Mouse (Mus musculus): Measurements from ENCODE around the gene Ccnjl. TPM values are rescaled to one million over a fixed set of nuclear protein-coding genes. Genes with fewer than 3 reads are reported as not detected.

Gene Ccnjl
- polyA plus RNA-seq, 1 experiment from 2014 or later: 14.6 TPM

GRCm38 (mm10) chr11:43493815-43494409 is 34.7 kb upstream of the Ccnjl start:
- WGBS: 27% methylated on average over 6 of the region's 6 CpGs
- peak; percentile 57 for ATAC-seq
- H3K36me3 ChIP-seq (ENCODE audit: control insufficient read depth, insufficient read depth, low read length): no peaks in the 10 kb centered on the region
- no peaks in the 10 kb centered on the region for H3K27me3 ChIP-seq (replicated peaks; ENCODE audit: control insufficient read depth, insufficient read depth, low read length)
- H3K4me2 ChIP-seq (ENCODE audit: low read depth, low read length): no peak overlapping the region
- no peak overlapping the region for H3K9ac ChIP-seq (ENCODE audit: low read depth, low read length)
- no peak overlapping the region for H3K27ac ChIP-seq (ENCODE audit: low read length)
- no peaks in the 10 kb centered on the region for H3K4me1 ChIP-seq (ENCODE audit: control insufficient read depth, insufficient read depth, low read length)
- no peak overlapping the region for H3K4me3 ChIP-seq (ENCODE audit: low read length)
- peaks cover 6% of the 10 kb centered on the region for H3K9me3 ChIP-seq (ENCODE audit: control insufficient read depth, low read length)

DNA sequence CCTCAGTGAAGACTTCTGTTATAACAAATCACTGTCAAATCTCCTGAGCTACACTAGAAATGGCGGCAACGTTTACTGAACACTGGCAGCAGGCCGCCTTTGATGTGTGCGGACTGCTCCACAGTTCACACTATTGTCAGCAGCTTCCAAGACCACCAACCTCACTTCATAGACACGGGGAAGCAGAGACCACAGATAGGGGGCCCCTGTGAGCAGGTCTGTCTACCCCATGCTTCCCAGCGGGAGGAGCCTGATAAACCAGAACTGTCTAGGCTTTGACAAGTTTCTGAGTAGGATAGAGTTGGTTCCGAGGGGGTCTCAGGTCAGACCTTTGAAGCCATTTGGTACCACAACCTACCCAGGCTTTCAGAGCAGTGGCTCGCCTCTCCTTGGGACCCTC is 33.5 kb upstream of the Ccnjl start:
- WGBS: 58% methylated on average over 8 of the region's 8 CpGs
- Histone ChIP-seq H3K9me3 (ENCODE audit: control insufficient read depth, low read length) (peaks cover 6% of the 10 kb centered on the region), H3K4me2 (ENCODE audit: low read depth, low read length) (no peak overlapping the region), H3K27me3 (replicated peaks; ENCODE audit: control insufficient read depth, insufficient read depth, low read length) (no peaks in the 10 kb centered on the region), H3K4me3 (ENCODE audit: low read length) (no peak overlapping the region), H3K27ac (ENCODE audit: low read length) (no peak overlapping the region), H3K9ac (ENCODE audit: low read depth, low read length) (no peak overlapping the region), H3K36me3 (ENCODE audit: control insufficient read depth, insufficient read depth, low read length) (no peaks in the 10 kb centered on the region), H3K4me1 (ENCODE audit: control insufficient read depth, insufficient read depth, low read length) (no peaks in the 10 kb centered on the region)
- ATAC-seq: no peak

DNA sequence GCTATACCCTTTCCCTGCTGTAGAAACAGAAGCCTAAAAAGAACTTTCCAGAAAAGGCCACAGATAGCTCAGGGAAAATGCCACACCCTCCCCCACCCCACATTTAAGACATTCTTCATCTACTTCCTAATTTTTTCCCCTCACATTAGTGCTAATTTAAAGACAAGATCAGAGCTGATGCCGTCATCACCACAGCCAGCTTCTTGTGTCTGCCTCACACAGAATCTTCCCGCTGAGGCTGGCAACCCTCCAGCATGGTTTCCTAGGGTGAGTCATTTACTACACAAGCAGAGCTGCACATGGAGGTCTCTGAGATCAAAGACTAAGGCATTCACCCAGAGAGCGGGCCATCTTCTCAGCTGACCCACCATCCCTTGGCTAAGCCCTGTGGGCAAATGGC is 33.1 kb upstream of the Ccnjl start:
- no peak overlapping the region for H3K4me2 ChIP-seq (ENCODE audit: low read depth, low read length)
- no peaks in the 10 kb centered on the region for H3K4me1 ChIP-seq (ENCODE audit: control insufficient read depth, insufficient read depth, low read length)
- H3K27ac ChIP-seq (ENCODE audit: low read length): no peak overlapping the region
- no peak overlapping the region for H3K4me3 ChIP-seq (ENCODE audit: low read length)
- 42% methylated on average over 3 of the region's 3 CpGs for WGBS
- H3K36me3 ChIP-seq (ENCODE audit: control insufficient read depth, insufficient read depth, low read length): no peaks in the 10 kb centered on the region
- no peaks in the 10 kb centered on the region for H3K27me3 ChIP-seq (replicated peaks; ENCODE audit: control insufficient read depth, insufficient read depth, low read length)
- ATAC-seq: no peak
- peaks cover 6% of the 10 kb centered on the region for H3K9me3 ChIP-seq (ENCODE audit: control insufficient read depth, low read length)
- H3K9ac ChIP-seq (ENCODE audit: low read depth, low read length): no peak overlapping the region

- ATAC-seq: no peak
- no peak overlapping the region for H3K9ac ChIP-seq (ENCODE audit: low read depth, low read length)
- WGBS: 85% methylated on average over 6 of the region's 6 CpGs
- no peak overlapping the region for H3K4me2 ChIP-seq (ENCODE audit: low read depth, low read length)
- H3K36me3 ChIP-seq (ENCODE audit: control insufficient read depth, insufficient read depth, low read length): no peaks in the 10 kb centered on the region
- no peak overlapping the region for H3K27ac ChIP-seq (ENCODE audit: low read length)
- no peaks in the 10 kb centered on the region for H3K4me1 ChIP-seq (ENCODE audit: control insufficient read depth, insufficient read depth, low read length)
- peaks cover 6% of the 10 kb centered on the region for H3K9me3 ChIP-seq (ENCODE audit: control insufficient read depth, low read length)
- H3K4me3 ChIP-seq (ENCODE audit: low read length): no peak overlapping the region
- H3K27me3 ChIP-seq (replicated peaks; ENCODE audit: control insufficient read depth, insufficient read depth, low read length): no peaks in the 10 kb centered on the region
These were observed 27.3 kb upstream of the Ccnjl start for GRCm38 (mm10) chr11:43501256-43501655.

- Histone ChIP-seq H3K9ac (ENCODE audit: low read depth, low read length) (no peak overlapping the region), H3K4me2 (ENCODE audit: low read depth, low read length) (no peak overlapping the region), H3K4me1 (ENCODE audit: control insufficient read depth, insufficient read depth, low read length) (no peaks in the 10 kb centered on the region), H3K27ac (ENCODE audit: low read length) (no peak overlapping the region), H3K27me3 (replicated peaks; ENCODE audit: control insufficient read depth, insufficient read depth, low read length) (no peaks in the 10 kb centered on the region), H3K4me3 (ENCODE audit: low read length) (no peak overlapping the region), H3K36me3 (ENCODE audit: control insufficient read depth, insufficient read depth, low read length) (no peaks in the 10 kb centered on the region), H3K9me3 (ENCODE audit: control insufficient read depth, low read length) (no peaks in the 10 kb centered on the region)
- ATAC-seq: no peak
- 90% methylated on average over 7 of the region's 7 CpGs for WGBS
These were observed 23.4 kb upstream of the Ccnjl start for GRCm38 (mm10) chr11:43505188-43505587.

DNA sequence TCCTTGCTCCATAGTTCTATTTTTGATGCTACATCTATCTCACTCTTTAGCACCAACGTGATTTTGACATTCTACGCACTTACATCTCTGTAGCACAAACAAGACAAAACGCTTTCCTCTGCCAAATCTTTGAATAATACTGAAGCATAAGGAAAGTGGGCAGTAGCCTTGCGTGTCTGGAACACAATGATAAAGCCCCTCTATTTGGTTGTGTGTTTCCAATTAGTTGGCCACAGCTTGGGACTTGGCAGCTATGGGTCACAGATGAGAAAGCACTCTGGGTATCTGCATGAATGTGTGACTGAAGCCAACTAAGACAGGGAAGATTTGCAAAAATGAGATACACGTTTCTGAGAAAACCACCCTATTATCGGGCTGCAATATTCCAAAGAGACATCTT is 20.6 kb upstream of the Ccnjl start:
- ATAC-seq: no peak
- H3K4me3 ChIP-seq (ENCODE audit: low read length): no peak overlapping the region
- 85% methylated on average over 6 of the region's 6 CpGs for WGBS
- no peak overlapping the region for H3K4me2 ChIP-seq (ENCODE audit: low read depth, low read length)
- no peaks in the 10 kb centered on the region for H3K36me3 ChIP-seq (ENCODE audit: control insufficient read depth, insufficient read depth, low read length)
- no peak overlapping the region for H3K27ac ChIP-seq (ENCODE audit: low read length)
- no peak overlapping the region for H3K9ac ChIP-seq (ENCODE audit: low read depth, low read length)
- H3K9me3 ChIP-seq (ENCODE audit: control insufficient read depth, low read length): no peaks in the 10 kb centered on the region
- no peaks in the 10 kb centered on the region for H3K4me1 ChIP-seq (ENCODE audit: control insufficient read depth, insufficient read depth, low read length)
- H3K27me3 ChIP-seq (replicated peaks; ENCODE audit: control insufficient read depth, insufficient read depth, low read length): no peaks in the 10 kb centered on the region

DNA sequence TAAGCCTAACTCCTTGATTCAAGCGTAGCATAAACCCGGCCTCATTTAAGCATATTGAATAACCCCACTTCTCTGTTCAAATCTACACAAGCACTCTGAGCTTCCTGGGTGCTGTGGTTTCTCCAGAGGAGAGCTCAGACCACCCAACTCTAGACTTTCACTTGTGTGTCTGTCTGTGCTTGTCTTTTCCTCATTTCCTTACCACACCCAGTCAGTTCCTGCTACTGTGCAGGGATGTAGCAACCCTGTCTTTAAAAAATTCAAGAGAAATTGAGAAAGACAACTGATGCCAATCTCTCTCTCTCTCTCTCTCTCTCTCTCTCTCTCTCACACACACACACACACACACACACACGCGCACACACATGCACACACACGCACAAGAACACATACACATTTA is 18.7 kb upstream of the Ccnjl start:
- Histone ChIP-seq H3K4me1 (ENCODE audit: control insufficient read depth, insufficient read depth, low read length) (no peaks in the 10 kb centered on the region), H3K36me3 (ENCODE audit: control insufficient read depth, insufficient read depth, low read length) (no peaks in the 10 kb centered on the region), H3K9me3 (ENCODE audit: control insufficient read depth, low read length) (no peaks in the 10 kb centered on the region), H3K4me2 (ENCODE audit: low read depth, low read length) (no peak overlapping the region), H3K27ac (ENCODE audit: low read length) (no peak overlapping the region), H3K9ac (ENCODE audit: low read depth, low read length) (no peak overlapping the region), H3K27me3 (replicated peaks; ENCODE audit: control insufficient read depth, insufficient read depth, low read length) (no peaks in the 10 kb centered on the region), H3K4me3 (ENCODE audit: low read length) (no peak overlapping the region)
- ATAC-seq: no peak
- WGBS: 97% methylated on average over 5 of the region's 5 CpGs

- no peaks in the 10 kb centered on the region for H3K9me3 ChIP-seq (ENCODE audit: control insufficient read depth, low read length)
- no peak overlapping the region for H3K4me2 ChIP-seq (ENCODE audit: low read depth, low read length)
- no peak overlapping the region for H3K9ac ChIP-seq (ENCODE audit: low read depth, low read length)
- no peaks in the 10 kb centered on the region for H3K36me3 ChIP-seq (ENCODE audit: control insufficient read depth, insufficient read depth, low read length)
- H3K4me3 ChIP-seq (ENCODE audit: low read length): no peak overlapping the region
- 73% methylated on average over 2 of the region's 2 CpGs for WGBS
- no peak for ATAC-seq
- H3K4me1 ChIP-seq (ENCODE audit: control insufficient read depth, insufficient read depth, low read length): no peaks in the 10 kb centered on the region
- H3K27me3 ChIP-seq (replicated peaks; ENCODE audit: control insufficient read depth, insufficient read depth, low read length): no peaks in the 10 kb centered on the region
- H3K27ac ChIP-seq (ENCODE audit: low read length): no peak overlapping the region
These were observed 15.9 kb upstream of the Ccnjl start for GRCm38 (mm10) chr11:43512661-43513190.

GRCm38 (mm10) chr11:43516344-43517021 is 12.1 kb upstream of the Ccnjl start:
- 32% methylated on average over 8 of the region's 8 CpGs for WGBS
- no peak overlapping the region for H3K9ac ChIP-seq (ENCODE audit: low read depth, low read length)
- H3K4me3 ChIP-seq (ENCODE audit: low read length): no peak overlapping the region
- H3K4me1 ChIP-seq (ENCODE audit: control insufficient read depth, insufficient read depth, low read length): 0 out of 2 replicates have a peak, but pooled peaks cover 4% of the 10 kb centered on the region
- H3K27me3 ChIP-seq (replicated peaks; ENCODE audit: control insufficient read depth, insufficient read depth, low read length): no peaks in the 10 kb centered on the region
- H3K4me2 ChIP-seq (ENCODE audit: low read depth, low read length): no peak overlapping the region
- H3K9me3 ChIP-seq (ENCODE audit: control insufficient read depth, low read length): no peaks in the 10 kb centered on the region
- H3K27ac ChIP-seq (ENCODE audit: low read length): no peak overlapping the region
- no peaks in the 10 kb centered on the region for H3K36me3 ChIP-seq (ENCODE audit: control insufficient read depth, insufficient read depth, low read length)
- peak; percentile 52 for ATAC-seq
